Mouse (Mus musculus): ENCODE results near the gene Kti12.

Gene Kti12

GRCm38 (mm10) chr4:108847715-108848504 is at the start of gene Kti12:
TSS of gene Kti12 (plus strand) at chr4:108847785.
- in situ Hi-C loops (cut with MboI, MseI): no loop called here

GRCm38 (mm10) chr4:108798083-108798830 is 49.3 kb upstream of the Kti12 start:
- in situ Hi-C loops (cut with MboI, MseI): no loop called here

- in situ Hi-C loops (cut with MboI, MseI): no loop called here
Observed at GRCm38 (mm10) chr4:108803535-108803934, 44.0 kb upstream of the Kti12 start.

- in situ Hi-C loops (cut with MboI, MseI): no loop called here
Observed at GRCm38 (mm10) chr4:108811142-108811541, 36.4 kb upstream of the Kti12 start.

- in situ Hi-C loops (cut with MboI, MseI): no loop called here
Observed at GRCm38 (mm10) chr4:108811550-108811949, 36.0 kb upstream of the Kti12 start.

- in situ Hi-C loops (cut with MboI, MseI): no loop called here
Observed at GRCm38 (mm10) chr4:108825677-108826076, 21.9 kb upstream of the Kti12 start.

GRCm38 (mm10) chr4:108826096-108826495 is 21.5 kb upstream of the Kti12 start:
- in situ Hi-C loops (cut with MboI, MseI): no loop called here

GRCm38 (mm10) chr4:108826643-108827042 is 20.9 kb upstream of the Kti12 start:
- in situ Hi-C loops (cut with MboI, MseI): no loop called here

GRCm38 (mm10) chr4:108830698-108831097 is 16.9 kb upstream of the Kti12 start:
- in situ Hi-C loops (cut with MboI, MseI): loop anchor here (10.0 kb wide), 1 partner anchor 946 kb away; the partner anchor contains the start of gene 0610037L13Rik

GRCm38 (mm10) chr4:108832916-108833827 is 14.4 kb upstream of the Kti12 start, which contains the start of gene Btf3l4:
TSS of gene Btf3l4 (minus strand) at chr4:108833614.
- in situ Hi-C loops (cut with MboI, MseI): loop anchor here (10.0 kb wide), 1 partner anchor 948 kb away; the partner anchor contains the start of gene 0610037L13Rik

- in situ Hi-C loops (cut with MboI, MseI): loop anchor here (10.0 kb wide), 1 partner anchor 949 kb away; the partner anchor contains the start of gene 0610037L13Rik
Observed at GRCm38 (mm10) chr4:108833828-108834114, 13.8 kb upstream of the Kti12 start.

- in situ Hi-C loops (cut with MboI, MseI): loop anchor here (10.0 kb wide), 1 partner anchor 950 kb away; the partner anchor contains the start of gene 0610037L13Rik
Observed at GRCm38 (mm10) chr4:108834115-108834970, 13.2 kb upstream of the Kti12 start, which contains the start of gene Txndc12. TSS of gene Txndc12 (plus strand) at chr4:108834601.

GRCm38 (mm10) chr4:108834971-108835311 is 12.6 kb upstream of the Kti12 start:
- in situ Hi-C loops (cut with MboI, MseI): loop anchor here (10.0 kb wide), 1 partner anchor 950 kb away; the partner anchor contains the start of gene 0610037L13Rik

- in situ Hi-C loops (cut with MboI, MseI): loop anchor here (10.0 kb wide), 1 partner anchor 951 kb away; the partner anchor contains the start of gene 0610037L13Rik
Observed at GRCm38 (mm10) chr4:108835496-108835895, 12.1 kb upstream of the Kti12 start.

GRCm38 (mm10) chr4:108838031-108838430 is 9.6 kb upstream of the Kti12 start:
- in situ Hi-C loops (cut with MboI, MseI): loop anchor here (10.0 kb wide), 1 partner anchor 953 kb away; the partner anchor contains the start of gene 0610037L13Rik

GRCm38 (mm10) chr4:108841920-108842578 is 5.5 kb upstream of the Kti12 start:
- in situ Hi-C loops (cut with MboI, MseI): no loop called here

- in situ Hi-C loops (cut with MboI, MseI): no loop called here
Observed at GRCm38 (mm10) chr4:108843336-108843735, 4.2 kb upstream of the Kti12 start.

- in situ Hi-C loops (cut with MboI, MseI): no loop called here
Observed at GRCm38 (mm10) chr4:108845824-108846569, 1.6 kb upstream of the Kti12 start.

- in situ Hi-C loops (cut with MboI, MseI): no loop called here
Observed at GRCm38 (mm10) chr4:108848505-108848848, 892 bp downstream of the Kti12 start, which contains the start of gene A730015C16Rik. TSS of gene A730015C16Rik (minus strand) at chr4:108848619.

All from T-helper 2 cell (primary cell).